Mouse (Mus musculus) intestine, embryonic 14.5 days (tissue): Measurements from ENCODE around the gene Heatr4. TPM values are rescaled to one million over a fixed set of nuclear protein-coding genes. Genes with fewer than 3 reads are reported as not detected.

Experiments used
- polyA plus RNA-seq: library from polyadenylated mRNA; unstranded; fragments of >200 nt; fragmentation: Nextera tagmentation; extraction: Ambion mirVana; gene quantifications from 2 replicates; pipeline ENCODE4 v1.2.1, GENCODE M21; 2014

Heatr4 gene
- polyA plus RNA-seq, 1 experiment from 2014 or later = not detected

Other genes with a start within 250 kb of the Heatr4 start
- gene Papln, start 221.2 kb downstream of the Heatr4 start, polyA plus RNA-seq = 1.5 and 2.1 TPM in 2 replicates
- gene Numb, start 62.9 kb downstream of the Heatr4 start, polyA plus RNA-seq = 30.1 and 32.2 TPM in 2 replicates
- 13.0 and 17.2 TPM in 2 replicates for gene Riox1, start 34.2 kb downstream of the Heatr4 start, polyA plus RNA-seq
- gene Acot2, start 3.0 kb upstream of the Heatr4 start, polyA plus RNA-seq = 25.9 and 26.6 TPM in 2 replicates
- gene Acot1, start 24.6 kb upstream of the Heatr4 start, polyA plus RNA-seq = 89.0 and 99.5 TPM in 2 replicates
- 2.2 and 2.5 TPM in 2 replicates for gene Acot4, start 53.5 kb upstream of the Heatr4 start, polyA plus RNA-seq
- gene Gm49366, start 54.1 kb upstream of the Heatr4 start, polyA plus RNA-seq = not detected in 2 replicates
- 0.55 and 0.68 TPM in 2 replicates for gene Acot3, start 67.3 kb upstream of the Heatr4 start, polyA plus RNA-seq
- gene Acot5, start 84.5 kb upstream of the Heatr4 start, polyA plus RNA-seq = not detected in 2 replicates
- 1.5 and 2.2 TPM in 2 replicates for gene Acot6, start 115.8 kb upstream of the Heatr4 start, polyA plus RNA-seq
- 2.8 and 3.5 TPM in 2 replicates for gene Dnal1, start 129.5 kb upstream of the Heatr4 start, polyA plus RNA-seq
- gene Pnma1, start 163.6 kb upstream of the Heatr4 start, polyA plus RNA-seq = 0.56 and 0.84 TPM in 2 replicates
- 8.2 and 8.8 TPM in 2 replicates for gene Elmsan1, start 234.0 kb upstream of the Heatr4 start, polyA plus RNA-seq